Mouse (Mus musculus): ENCODE measurements around the gene Slf1. TPM values are rescaled to one million over a fixed set of nuclear protein-coding genes. Genes with fewer than 3 reads are reported as not detected.
"Not testable (repeated sequence)": the region's sequence is repeated elsewhere in the genome, so short reads cannot be mapped to it uniquely, and the experiment has no call there.

The Slf1 gene
- total RNA-seq (2014; fragmentation: Nextera tagmentation) (32.5 and 42.9 TPM in 2 replicates), total RNA-seq (2017) (36.7 and 42.2 TPM in 2 replicates)

- peak; percentile 99 for ATAC-seq (replicated peaks; ENCODE audit: low FRiP score, low TSS enrichment, poor library complexity, severe bottlenecking)
Measured at GRCm38 (mm10) chr13:77134931-77135620, at the start of gene Slf1, which contains the start of gene 2210408I21Rik. TSS of gene Slf1 (minus strand) at chr13:77135473. TSS of gene 2210408I21Rik (plus strand) at chr13:77135540.

DNA sequence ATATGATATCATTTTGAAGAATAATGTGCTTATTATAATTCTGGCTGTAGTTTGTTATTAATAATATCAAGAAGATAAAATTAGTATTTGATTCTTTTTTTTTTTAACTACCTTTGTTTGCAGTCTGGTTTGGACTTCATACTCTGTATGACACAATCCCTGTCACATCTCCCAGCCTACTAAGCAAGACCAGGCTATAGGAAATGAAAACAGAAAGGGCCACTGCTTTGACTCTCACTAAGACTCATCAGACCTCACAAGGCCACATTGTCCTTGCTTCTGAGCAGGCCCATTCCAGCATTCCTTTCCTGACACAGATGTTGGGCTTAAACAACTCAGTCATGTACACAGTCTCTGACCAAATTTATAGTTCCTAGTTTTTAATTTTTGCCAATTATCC, 42.7 kb upstream of the Slf1 start:
- no peak for ATAC-seq (replicated peaks; ENCODE audit: low FRiP score, low TSS enrichment, poor library complexity, severe bottlenecking)

GRCm38 (mm10) chr13:77140890-77141289, 5.6 kb upstream of the Slf1 start:
- no peak for ATAC-seq (replicated peaks; ENCODE audit: low FRiP score, low TSS enrichment, poor library complexity, severe bottlenecking)

DNA sequence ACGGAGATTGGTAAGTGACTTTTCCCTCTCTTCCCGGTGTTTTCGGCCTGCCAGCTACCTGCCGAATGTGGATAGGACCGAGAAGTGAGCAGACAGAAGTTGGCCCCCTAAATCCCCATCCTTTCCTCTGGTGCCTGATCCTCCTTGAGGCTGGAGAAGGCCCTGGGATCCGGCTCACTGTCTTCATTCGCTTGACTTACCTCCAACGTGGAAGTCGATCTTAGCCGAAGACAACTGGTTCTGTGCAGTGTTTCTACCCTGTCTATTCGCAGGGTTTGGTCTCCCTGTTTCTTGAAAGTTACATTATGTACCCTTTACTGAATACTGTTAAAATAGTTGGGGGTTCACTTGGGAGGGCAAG, 328 bp upstream of the Slf1 start:
- ATAC-seq (replicated peaks; ENCODE audit: low FRiP score, low TSS enrichment, poor library complexity, severe bottlenecking) = peak; percentile 78

DNA sequence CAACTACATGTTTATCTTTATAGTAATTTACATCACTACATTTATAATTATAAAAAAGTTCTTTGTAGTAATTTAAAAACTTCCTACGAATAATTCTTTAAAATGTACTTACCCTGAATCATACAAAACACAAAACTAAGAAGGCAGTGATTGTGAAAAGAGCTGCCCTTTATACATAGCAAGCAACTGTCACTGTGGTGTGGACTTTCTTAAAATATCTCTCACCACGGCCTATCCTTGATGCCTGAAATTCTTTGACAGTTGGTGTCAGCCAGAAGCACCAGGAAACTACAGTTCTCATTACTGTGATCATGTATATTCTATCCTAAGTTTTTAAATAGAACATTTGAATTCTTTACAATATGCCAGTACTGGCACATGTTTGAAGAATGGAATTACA, 4.1 kb downstream of the Slf1 start:
- ATAC-seq (replicated peaks; ENCODE audit: low FRiP score, low TSS enrichment, poor library complexity, severe bottlenecking) = no peak

DNA sequence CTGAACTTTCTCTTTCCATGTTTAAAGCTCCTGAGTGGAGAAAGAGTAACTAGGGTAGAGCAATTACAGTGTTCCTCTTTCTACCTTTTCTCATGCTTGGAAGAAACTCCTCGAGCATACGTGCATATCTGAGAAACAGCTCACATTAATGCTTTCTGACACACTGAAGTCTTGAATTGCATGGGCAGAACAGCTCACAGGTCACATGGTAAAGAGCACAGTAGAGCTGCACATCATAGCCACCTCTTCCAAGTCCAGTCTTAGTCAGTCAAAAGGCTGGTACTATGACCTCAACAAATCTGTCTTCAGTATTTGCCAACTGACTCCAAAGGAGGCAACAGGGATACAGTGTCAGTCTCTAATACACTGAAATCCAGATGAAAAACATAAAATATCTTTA, 7.0 kb downstream of the Slf1 start:
- ATAC-seq (replicated peaks; ENCODE audit: low FRiP score, low TSS enrichment, poor library complexity, severe bottlenecking) = no peak

- no peak for ATAC-seq (replicated peaks; ENCODE audit: low FRiP score, low TSS enrichment, poor library complexity, severe bottlenecking)
Measured at GRCm38 (mm10) chr13:77125159-77125558, 10.1 kb downstream of the Slf1 start.

DNA sequence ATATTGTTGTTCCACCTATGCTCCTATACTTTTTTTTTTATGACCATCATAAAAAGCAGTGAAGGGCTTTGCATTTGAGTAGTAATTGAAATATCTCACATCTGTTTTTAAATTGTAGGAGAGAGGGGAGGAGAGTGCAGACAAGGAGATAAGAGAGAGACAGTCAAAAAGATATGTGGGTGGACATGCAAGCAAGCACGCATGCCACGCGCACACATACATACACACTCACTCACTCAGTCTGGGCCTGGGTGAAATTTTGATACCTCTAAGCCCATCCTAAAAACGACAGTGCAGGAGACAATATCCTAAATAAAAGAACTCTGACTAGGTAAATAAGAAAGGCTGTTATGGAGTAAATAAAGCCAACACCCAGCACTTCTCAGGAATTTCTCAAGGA, 16.6 kb downstream of the Slf1 start:
- ATAC-seq (replicated peaks; ENCODE audit: low FRiP score, low TSS enrichment, poor library complexity, severe bottlenecking) = 0 out of 2 replicates have a peak, but pooled peaks have one; percentile 34

GRCm38 (mm10) chr13:77107734-77108133, 27.5 kb downstream of the Slf1 start:
- no peak for ATAC-seq (replicated peaks; ENCODE audit: low FRiP score, low TSS enrichment, poor library complexity, severe bottlenecking)

GRCm38 (mm10) chr13:77092876-77093275, 42.4 kb downstream of the Slf1 start:
- not testable (repeated sequence) for ATAC-seq (replicated peaks; ENCODE audit: low FRiP score, low TSS enrichment, poor library complexity, severe bottlenecking)

DNA sequence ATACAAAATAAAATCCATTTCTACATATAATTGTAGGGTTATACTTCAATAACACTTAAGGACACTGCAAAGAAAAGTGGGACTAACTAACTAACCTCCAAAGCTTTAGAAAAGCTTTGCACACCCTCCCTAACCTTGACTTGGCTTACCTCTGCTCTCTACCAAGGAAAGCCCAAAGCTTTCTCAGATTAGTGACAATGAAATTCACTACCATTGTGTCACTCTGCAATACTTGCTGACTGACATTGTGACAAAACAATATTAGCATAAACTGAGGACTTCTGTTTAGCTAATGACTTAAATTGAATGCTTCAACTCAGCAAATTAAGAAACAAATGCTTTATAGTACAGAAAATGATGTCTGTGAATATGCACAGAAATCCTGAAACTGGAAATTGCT, 63.2 kb downstream of the Slf1 start:
- ATAC-seq (replicated peaks; ENCODE audit: low FRiP score, low TSS enrichment, poor library complexity, severe bottlenecking) = no peak

DNA sequence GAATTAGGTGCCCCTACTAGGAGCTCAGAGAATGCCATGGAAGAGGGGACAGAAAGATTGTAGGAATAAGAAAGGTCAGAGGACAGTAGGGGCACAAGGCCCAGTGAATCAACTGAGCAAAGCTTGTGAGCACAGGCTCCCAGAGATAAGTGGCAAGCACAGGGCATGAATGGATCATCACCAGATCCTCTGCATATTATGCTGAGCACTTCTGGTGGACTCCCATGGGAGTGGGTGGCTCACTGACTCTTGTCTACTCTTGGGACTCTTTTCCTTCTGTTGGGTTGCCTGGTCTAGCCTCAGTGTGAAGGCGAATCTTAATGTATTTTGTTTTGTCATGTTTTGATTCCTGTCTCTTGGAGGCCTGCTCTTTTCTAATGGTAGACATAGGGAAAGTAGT, 66.4 kb downstream of the Slf1 start:
- no peak for ATAC-seq (replicated peaks; ENCODE audit: low FRiP score, low TSS enrichment, poor library complexity, severe bottlenecking)

DNA sequence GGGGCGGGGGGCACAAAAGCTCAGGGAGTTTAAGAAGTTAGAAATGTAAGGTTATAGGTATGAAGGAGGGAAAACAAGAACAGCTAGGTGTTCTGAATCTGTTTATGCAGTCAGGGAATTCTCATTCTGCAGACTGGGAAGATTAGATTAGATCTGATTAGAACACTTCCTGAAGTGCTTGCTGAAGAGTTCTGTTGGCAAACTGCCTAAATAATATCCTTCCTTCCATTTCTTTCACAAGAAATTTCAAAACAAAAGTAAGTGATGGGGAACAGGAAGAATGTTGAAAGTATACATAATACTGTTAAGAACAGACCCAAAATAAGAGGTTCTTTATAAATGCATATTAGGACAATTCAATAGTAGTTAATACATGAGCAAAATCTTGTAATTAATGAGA, 72.1 kb downstream of the Slf1 start:
- no peak for ATAC-seq (replicated peaks; ENCODE audit: low FRiP score, low TSS enrichment, poor library complexity, severe bottlenecking)

DNA sequence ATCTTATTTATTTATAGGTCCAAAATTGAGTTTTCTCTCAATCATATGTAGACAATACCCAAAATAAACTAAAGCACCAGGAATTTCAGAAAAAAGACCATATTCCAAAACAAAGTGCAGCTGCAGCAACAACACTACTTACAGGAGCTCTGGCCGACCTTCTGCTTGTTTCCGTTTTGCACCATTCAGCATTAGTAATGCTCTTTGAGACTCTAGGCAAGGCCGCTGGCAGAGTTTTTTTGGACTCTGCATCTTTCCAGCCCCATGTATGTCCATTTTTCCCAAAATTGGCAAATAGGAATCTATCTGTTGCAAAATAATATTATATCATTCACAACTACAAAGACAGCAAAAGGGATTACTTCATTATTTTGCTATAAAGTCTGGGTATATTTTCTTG, 85.5 kb downstream of the Slf1 start:
- no peak for ATAC-seq (replicated peaks; ENCODE audit: low FRiP score, low TSS enrichment, poor library complexity, severe bottlenecking)

DNA sequence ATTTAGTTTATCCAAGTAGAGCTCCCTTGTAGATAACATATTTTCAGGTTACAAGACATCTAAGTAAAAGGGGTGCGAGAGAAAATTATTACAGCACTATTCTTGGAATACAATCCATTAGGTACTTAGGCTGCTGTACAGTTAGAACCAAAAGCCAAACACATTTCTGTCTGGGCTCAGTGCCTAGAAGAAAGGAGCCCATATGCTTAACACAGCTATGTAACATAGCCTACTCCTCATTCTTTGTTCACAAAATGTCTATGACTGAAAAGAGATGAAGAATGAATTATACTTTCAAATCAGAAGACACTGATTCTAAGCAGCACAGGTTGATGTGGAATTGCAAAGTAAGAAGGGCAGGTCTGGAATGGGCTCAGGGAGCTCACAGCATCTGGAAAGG, 86.8 kb downstream of the Slf1 start:
- ATAC-seq (replicated peaks; ENCODE audit: low FRiP score, low TSS enrichment, poor library complexity, severe bottlenecking) = no peak

DNA sequence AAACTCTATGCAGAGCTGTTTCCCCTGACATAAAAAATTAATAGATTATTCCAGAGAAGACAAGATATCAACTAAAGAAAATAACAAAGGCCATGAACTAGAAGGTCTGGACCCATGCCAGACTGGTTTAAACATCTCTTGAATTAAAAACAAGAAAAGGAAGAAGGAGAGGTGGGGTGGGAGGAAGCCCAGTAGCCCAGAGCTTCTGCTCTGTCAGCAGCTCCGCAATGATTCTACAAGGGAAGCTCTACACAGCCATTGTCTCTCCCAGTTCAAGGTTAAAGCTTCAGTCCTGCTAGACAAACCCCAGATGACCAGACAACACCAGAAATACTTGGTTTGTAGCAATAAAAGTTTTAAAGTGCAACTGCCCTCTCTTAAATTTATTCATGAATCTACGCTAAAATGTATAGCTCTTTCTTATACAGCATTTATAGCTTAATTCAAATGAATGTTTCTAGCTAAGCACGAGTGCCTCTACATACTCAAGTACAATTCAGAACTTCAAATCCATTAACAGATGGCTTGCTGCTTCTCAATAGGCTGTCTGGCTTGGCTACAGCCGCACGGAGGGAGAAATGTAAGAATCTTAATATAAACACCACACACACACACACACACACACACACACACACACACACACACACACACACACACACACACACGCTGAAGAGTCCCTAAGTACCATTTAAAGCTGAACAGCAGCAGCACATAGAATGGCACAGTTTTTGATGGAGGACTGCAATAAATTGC, 87.9 kb downstream of the Slf1 start:
- ATAC-seq (replicated peaks; ENCODE audit: low FRiP score, low TSS enrichment, poor library complexity, severe bottlenecking) = no peak

- no peak for ATAC-seq (replicated peaks; ENCODE audit: low FRiP score, low TSS enrichment, poor library complexity, severe bottlenecking)
Measured at GRCm38 (mm10) chr13:77046416-77046815, 88.9 kb downstream of the Slf1 start.

DNA sequence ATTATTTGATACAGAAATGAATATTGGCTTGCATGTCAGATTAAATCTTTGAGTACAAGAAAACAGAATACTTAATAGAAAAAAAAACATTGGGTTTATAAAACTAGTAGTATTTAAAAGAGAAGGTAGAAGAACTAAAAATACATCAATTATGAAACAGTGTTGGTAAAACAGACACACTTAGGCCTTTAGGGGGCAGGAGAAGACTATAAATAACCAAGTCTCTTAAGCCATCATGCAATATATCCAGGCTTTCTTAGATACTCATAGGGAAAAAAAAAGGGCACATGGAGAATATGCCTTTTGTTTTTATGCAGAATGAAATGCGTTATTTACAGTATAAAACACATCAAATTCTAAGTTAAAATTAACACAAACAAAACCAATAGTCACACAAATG, 89.9 kb downstream of the Slf1 start:
- ATAC-seq (replicated peaks; ENCODE audit: low FRiP score, low TSS enrichment, poor library complexity, severe bottlenecking) = no peak

- ATAC-seq (replicated peaks; ENCODE audit: low FRiP score, low TSS enrichment, poor library complexity, severe bottlenecking) = no peak
Measured at GRCm38 (mm10) chr13:77043375-77043774, 91.9 kb downstream of the Slf1 start.

- no peak for ATAC-seq (replicated peaks; ENCODE audit: low FRiP score, low TSS enrichment, poor library complexity, severe bottlenecking)
Measured at GRCm38 (mm10) chr13:77029594-77029993, 105.7 kb downstream of the Slf1 start.

DNA sequence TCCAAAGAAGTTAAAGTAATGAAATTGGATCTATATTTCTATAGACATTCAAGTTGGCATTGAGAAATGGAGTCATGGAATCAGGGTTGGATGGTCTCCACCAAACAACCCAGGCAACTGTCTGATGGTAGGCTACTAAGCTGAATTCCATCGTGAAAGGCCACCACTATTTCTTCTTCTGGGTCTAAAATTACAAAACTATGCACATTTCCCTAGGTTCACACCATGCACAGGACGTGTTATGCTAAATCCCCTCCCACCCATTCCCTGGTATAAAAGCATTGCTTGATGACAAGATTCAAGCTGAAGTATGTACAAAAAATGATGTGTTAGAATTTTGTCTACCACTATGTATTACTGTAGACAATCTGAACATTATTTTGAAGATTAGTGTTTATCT, 116.4 kb downstream of the Slf1 start:
- ATAC-seq (replicated peaks; ENCODE audit: low FRiP score, low TSS enrichment, poor library complexity, severe bottlenecking) = no peak
